Mouse (Mus musculus) spleen, embryonic (tissue): Measurements from ENCODE around the gene Gm20388.

Source experiments
- CTCF ChIA-PET: fragments of 350-600 bp; sonication (Branson Sonifier 250); formaldehyde crosslinking; loops from one replicate; lab custom pipeline; 2022; lab: Charles Lee

Gene Gm20388

DNA sequence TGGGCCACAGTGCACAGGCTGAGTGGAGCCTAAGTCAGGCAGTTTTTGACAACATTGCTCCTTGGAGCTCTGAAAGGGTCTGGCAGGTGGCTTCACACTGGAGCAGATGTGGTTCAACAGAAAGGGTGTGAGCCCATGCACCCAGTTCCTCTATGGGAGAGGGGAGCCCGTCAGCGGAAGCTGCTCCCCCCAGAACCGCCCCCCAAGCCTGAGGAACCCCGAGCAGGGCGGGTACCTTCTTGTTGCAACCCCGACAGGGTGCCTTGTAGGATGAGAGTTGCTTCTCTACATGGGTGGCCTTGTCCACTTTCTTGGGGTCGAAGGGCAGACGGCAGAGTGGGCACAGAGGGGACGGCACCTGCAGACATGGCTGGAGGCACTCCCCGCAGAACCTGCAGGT, 2559.3 kb downstream of the Gm20388 start:
- CTCF ChIA-PET = no interaction called here

DNA sequence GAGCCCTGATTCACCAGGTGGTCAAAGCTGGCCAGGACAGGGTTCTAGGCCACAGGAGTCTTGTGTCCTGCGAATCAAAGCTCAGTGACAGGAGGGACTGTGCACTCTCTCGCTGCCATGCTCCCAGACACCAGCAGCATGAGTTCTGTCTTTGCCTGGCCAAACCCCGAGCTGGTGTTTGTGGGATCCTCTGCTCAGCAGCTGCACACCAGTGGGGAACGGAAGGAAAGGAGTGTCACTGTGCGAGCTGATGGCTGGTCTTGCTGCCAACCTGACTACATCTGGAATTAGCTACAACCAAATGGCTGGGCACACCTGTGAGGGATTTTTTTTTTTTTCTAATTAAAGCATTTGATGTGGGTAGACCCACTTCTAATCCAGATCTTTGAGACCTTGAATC, 2560.1 kb downstream of the Gm20388 start:
- CTCF ChIA-PET = no interaction called here

DNA sequence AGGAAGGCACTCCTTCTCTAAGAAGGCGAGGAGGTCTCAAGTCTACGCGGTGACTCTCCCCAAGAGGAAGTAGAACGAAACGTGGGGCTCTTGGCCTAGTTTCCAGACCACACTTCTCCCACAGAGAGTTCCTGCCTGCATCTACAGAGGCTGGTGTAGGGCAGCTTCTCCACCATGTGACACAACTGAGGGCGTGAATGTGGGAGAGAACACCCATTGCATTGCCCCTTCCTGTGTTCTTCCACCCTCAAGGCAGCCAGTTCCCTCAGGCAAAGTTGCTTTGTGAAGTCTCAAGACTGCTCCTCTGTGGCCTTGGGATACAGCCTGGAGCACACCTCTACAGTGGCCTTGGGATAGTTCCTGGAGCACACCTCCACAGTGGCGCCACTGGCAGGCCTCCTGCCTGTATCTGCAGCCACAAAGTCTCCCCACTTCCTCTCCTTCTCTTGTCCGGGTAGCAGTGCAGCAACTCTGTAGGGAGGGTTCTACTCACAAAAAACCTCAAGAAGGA, 2563.3 kb downstream of the Gm20388 start:
- CTCF ChIA-PET = interaction anchor here (0.5 kb wide), 1 partner anchor 44 kb away, joined by 5 read pairs; no protein-coding TSS in a partner anchor

DNA sequence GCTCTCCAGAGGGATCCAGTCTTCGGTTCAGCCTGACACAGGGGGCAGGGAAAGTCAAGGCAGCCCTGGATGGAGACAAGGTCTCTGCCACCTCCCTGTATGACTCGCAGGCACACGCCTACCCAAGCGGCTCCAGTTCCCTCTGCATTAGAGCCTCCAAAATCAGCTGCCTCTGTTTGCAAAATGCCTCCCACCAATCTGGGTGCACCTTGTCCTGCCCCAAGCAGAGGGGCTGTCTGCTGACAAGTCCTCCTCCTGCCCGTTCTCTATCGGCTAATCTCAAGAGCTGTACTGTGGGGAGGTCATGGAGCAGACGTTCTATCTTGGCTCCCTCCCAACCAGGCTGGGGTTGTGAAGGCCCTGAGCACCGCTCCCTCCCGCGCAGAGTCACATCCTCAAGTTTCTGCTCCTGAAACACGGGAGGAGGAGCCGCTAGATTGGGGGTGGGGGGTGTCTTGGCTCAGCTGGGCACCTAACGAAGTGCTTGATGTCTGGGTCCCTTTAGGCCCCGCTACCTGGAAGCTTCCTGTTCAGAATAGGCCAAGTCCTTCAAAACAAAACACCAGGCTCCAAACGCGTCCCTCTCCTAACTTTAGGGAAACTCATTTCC, 2564.4 kb downstream of the Gm20388 start:
- CTCF ChIA-PET = interaction anchor here (0.7 to 1.1 kb wide), 2 partner anchors 46 to 161 kb away, joined by 3 to 8 read pairs; no protein-coding TSS in a partner anchor

DNA sequence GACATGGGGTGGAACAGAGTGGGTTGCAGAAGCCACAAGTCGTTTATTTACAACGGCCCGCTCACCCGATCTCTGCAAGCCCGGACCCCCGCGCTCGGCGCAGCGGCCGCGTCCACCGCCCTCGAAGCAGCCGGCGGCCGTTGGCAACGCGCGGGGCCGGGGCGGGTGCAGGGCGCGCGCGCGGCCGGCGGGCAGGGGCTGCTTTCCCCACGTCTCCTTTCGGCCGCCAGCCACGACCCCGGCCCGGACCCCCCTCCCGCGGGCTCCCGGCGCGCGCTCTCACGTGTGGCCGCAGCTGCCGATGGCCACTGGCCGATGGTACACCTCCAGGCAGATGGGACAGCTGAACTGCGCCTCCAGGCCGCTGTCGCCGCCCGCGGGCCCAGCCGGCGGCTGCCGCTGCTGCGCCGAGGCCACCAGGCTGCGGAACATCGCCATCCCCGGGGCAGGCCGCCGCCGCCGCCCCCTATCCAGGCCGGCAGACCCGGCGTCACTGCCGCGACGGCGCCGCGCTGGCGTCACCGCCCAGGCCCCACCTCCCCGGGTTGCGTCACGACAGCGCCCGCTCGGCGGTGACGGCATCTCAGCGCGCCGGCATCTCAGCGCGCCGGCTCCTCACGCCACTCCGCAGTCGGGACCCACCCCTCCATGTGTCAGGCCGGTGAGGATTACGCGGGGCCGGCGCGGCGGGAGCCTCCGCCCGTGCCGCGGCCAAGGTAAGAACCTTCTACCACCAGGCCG, 2565.1 kb downstream of the Gm20388 start, which contains the start of the genes Rnf166 and Ctu2:
Gene Rnf166 (minus strand): TSS at position 485 of the 741 bp plus-strand sequence.
Gene Ctu2 (plus strand): TSS at position 564 of the 741 bp plus-strand sequence.
- CTCF ChIA-PET = no interaction called here

DNA sequence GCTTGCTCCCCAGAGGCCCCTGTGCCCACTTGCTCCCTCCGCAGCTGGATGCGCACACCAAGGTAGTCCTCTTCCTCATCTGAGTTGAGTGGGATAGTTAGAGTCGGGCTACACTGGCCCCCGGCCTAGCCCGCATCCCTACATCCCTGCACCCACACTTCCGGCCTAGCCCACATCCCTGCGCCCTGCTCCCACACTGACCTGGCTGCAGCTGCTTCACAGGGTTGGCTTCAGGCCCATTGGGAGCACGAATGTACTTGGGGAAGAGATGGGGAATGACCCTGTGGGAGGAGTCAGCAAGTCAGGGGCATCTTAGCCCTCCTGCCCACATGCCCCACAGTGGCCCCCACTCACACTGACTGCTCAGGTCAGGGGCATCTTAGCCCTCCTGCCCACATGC, 2571.8 kb downstream of the Gm20388 start:
- CTCF ChIA-PET = interaction anchor here (0.8 kb wide), 1 partner anchor 9 kb away, joined by 6 read pairs; no protein-coding TSS in a partner anchor

DNA sequence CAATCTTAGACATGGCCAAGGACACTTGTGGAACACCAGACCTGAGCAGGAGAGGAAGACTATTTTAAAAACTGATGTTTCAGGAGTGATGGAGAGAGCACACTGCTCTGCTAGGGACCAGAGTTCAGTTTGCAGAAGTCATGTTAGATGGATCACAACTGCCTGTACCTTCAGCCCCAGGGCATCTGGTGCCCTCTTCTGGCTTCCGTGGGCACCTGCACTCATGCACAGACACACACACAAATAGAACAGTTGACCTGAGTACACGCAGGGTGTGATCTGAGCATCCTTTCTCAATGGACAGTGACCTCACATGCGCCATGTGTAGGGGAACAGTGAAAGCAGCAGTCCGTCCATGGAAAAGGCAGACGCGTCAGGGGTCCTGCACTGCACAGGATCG, 2573.2 kb downstream of the Gm20388 start:
- CTCF ChIA-PET = no interaction called here

DNA sequence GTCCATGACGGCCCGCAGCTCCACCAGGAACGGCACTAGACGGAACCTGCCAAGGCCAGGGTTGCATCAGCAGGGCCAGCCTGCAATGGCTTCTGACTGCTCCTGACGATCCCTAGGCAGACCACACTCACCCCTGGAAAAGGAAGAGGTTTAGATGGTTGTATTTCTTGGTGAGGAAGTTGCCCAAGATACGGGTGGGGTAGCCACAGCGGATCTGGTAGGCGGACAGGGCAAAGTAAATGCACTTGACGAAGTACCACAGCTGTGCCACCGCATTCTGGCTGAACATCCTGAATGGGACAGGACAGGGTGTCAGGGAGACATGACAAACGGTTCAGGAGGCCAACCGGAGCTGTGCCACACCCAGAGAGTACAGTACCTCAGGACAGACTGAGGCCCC, 2574.2 kb downstream of the Gm20388 start:
- CTCF ChIA-PET = no interaction called here

DNA sequence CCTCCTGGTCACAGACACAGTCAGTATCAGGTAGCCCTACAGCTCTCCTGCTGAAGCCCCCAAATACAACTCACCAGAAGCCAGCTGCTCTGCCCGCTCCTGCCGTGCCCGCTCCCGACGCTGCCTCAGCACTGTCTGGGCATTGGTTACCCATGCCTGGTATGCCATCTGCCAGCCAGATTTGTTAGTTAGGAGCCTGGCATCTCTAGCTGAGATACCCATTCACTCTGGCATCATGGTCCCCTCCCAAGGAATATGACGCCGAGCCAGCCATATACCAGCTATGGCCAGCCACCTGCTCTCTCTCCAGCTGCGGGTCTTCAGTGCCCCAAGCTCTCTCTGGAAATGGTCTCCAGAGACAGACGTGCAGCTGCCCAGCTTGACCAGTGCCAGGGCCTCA, 2577.7 kb downstream of the Gm20388 start:
- CTCF ChIA-PET = no interaction called here

DNA sequence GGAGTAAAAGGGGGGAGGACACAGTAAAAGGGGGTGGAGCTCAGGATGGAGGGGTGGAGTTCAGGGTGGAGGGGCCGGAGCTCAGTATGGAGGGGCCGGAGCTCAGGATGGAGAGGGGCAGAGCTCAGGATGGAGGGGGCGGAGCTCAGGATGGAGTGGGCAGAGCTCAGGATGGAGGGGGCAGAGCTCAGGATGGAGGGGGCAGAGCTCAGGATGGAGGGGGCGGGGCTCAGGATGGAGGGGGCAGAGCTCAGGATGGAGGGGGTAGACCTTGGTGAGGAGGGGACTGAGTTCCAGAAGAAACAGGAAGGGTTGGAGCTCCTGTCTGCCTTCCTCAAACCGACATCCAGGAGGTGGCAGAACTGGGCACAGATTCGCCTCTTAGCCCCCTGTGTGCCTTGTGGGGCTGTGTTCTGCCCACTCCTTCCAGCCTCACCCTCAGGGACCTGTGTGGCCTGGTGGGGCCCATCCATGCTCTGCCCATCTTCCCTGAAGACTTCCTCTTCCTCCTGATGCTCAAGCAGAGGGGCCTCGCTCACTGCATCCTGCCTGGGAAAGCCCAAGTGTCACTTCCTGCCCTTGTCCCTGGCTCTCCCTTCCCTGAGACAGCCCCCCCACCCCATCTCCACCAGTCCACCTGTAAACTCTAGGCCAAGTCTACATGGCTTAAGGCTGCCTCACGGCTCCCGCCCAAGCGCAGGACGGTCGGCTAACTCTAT, 2586.5 kb downstream of the Gm20388 start:
- CTCF ChIA-PET = interaction anchor here (0.6 to 0.9 kb wide), 3 partner anchors 52 to 793 kb away, joined by 3 to 6 read pairs (median 3); no protein-coding TSS in a partner anchor

DNA sequence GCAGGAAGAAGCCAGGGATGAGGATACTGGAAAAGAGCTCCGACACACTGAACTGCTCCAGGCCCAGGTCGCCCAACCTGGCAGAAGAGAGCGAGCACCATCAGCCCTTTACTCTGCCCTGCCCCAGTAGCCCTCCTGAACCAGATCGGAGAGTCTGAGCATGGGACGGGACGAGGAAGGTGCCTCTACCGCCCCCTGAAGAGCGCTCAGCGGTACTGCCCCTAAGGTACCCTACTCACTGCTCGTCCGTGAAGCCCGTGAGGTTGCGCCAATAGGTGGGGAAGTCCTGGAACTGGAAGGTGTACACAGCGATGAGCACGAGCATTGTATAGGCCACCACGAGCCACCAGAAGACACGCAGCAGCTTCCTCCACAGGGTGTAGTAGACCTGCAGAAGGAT, 2587.3 kb downstream of the Gm20388 start:
- CTCF ChIA-PET = interaction anchor here (1.1 kb wide), 1 partner anchor 52 kb away, joined by 4 read pairs; no protein-coding TSS in a partner anchor

DNA sequence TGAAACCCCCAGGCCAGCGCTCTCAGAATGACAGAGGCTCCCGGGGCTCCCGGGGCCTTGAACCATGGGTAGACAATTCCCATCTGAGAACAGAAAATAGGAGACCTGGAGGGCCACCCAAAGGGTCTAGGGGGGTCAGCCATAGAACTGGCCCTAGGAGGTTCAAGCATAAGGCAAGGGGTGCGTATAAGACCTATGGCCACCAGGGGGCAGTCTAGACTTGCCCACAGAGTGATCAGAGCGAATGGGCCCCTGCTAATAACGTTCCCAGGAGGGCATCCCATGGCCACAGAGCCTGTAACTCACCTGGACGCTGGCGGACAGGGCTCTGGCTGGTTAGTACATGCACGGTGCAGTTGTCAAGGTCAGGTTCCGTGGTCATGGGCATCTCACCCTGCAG, 2590.2 kb downstream of the Gm20388 start:
- CTCF ChIA-PET = interaction anchor here (1.9 kb wide), 1 partner anchor 51 kb away, joined by 14 read pairs; no protein-coding TSS in a partner anchor

DNA sequence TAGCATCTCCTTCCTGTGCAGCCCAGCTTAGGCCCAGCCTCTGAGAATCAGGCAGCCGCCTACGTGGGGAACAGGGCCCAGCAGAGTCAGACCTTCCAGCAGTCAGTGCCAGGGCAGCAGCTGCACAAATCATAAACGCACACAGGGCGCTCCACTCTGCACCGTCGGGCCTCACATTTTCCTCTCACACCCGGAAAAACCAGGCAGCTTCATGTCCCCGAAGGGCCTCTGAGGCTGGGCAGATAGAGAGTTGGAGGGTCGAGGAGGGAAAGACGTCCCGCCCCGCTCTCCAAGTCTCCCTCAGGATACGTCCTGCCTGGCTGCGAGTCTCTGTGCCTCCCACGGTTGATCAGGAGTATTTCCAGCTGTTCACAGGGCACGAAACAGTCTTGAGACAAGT, 2600.9 kb downstream of the Gm20388 start:
- CTCF ChIA-PET = no interaction called here

DNA sequence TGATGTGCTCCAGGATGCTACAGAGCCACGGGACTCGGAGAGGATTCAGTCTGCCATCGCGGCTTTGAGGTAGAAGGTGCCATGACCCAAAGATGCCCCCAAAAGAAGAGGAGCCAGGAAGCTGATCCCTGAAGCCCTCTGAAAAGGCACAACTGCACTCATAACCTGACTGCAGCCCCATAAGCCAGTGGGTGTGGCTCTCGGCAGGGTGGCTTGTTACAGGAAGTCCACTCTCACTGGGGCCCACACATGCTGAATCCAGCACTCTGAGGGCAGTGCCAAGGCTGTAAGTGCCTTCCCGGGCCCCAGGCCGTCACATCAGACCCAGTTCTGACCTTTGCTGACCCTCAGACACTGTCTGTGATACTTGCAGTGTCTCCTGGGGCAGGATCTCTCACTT, 2601.8 kb downstream of the Gm20388 start:
- CTCF ChIA-PET = no interaction called here

DNA sequence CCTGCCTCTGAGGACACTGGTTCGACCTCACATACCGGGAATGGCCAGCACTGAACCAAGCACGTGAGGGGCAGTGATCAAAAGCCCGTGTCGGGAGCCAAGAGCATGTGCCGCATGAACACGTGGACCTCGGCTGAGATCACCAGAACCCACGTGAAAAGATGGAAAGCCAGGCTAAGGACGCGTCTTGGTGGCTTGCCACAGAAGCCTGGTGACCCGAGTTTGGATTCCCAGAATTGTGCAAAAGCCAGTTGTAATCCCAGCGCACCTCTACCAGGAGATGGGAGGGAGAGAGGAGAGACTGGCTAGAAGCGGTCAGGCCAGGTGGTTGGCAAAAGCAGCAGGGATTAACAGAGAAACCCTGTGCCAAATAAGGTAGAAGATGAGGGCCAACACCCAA, 2605.1 kb downstream of the Gm20388 start:
- CTCF ChIA-PET = no interaction called here

DNA sequence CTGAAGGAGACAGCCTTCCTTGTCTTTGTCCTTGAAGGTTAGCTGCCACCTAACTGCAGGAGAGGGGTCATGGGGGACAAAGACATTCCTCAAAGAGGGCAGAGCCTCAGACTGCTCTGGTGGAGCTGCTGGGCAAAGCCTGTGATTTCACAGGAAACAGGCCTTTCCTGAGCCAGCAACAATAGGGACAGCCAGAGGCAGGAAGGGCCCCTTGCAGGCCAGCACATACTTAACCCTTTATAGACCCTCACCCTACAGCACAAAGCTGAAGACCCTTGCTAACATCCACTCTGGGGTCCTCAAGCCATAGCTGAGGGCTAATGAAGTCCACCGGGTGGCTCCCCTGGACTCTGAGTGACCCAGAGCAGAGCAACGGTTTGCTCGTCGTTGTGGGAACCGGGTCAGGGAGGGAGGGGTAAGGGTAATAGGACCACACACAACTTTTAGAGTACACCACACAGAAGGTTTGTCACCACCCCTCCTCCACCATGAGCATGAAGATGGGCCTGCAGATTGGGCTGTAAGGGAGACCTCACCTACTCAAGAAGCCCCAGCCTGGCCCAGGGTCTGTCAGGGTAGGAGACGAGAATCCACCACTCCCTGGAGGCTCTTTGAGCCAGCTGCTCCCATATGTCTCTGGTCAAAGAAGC, 2607.0 kb downstream of the Gm20388 start:
- CTCF ChIA-PET = interaction anchor here (0.5 kb wide), 1 partner anchor 1942 kb away, joined by 3 read pairs; no protein-coding TSS in a partner anchor

DNA sequence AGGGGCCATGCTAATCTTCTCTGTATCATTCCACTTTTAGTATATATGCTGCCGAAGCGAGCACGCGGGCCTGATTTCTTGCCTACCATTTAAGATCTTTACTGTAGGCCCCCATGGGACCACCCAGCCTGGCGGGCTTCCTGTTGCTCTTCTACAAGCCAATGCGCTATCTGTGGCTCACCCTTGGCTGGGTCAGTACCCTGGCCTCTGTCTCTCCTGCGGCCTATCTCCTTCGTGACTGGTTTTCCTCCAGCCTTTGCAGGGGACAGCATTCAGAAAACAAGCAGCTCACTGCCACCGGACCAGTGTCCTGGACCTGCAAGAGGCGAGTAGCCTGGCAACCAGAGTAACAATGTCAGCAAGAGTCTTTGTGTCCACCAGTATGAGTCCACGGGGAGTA, 2610.0 kb downstream of the Gm20388 start:
- CTCF ChIA-PET = no interaction called here

DNA sequence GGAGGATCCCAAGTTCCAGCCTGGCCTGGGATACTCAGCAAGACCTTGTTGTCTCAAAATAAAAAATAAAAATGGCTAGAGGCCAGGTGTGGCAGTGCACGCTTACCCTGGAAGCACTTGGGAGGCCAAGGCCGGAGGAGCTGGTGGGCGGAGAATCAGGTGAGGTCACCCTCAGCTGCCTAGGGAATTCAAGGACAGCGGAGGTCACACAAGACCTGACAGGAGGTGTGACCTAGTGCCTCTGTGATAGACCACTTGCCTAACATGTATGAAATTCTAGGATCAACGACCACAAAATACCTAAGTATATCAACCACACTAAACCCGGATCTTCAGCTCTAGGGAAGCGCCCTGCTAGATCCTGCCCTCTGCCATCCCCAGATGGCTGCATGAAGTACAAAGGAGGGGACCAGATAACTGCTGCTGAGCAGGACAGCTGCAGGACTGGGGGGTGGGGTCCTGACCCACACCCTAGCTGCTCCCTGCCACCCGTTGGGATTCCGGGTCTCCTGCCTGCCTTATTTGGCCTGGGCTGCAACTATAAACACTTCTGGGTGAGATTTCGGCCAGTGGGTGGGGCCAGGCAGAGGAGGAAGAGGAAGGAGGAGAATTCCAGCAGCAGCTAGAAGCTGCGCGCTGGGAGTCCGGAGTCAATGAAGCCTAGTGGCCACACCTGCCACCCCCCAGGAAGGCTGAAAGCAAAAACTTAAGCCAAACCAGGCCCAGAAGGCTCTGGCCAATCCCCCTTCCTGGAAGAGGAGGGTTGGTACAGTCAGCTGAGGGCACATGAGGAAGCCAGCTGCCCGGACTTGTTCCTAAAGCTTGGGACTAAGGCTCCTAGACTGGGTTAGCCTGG, 2612.4 kb downstream of the Gm20388 start:
- CTCF ChIA-PET = no interaction called here

DNA sequence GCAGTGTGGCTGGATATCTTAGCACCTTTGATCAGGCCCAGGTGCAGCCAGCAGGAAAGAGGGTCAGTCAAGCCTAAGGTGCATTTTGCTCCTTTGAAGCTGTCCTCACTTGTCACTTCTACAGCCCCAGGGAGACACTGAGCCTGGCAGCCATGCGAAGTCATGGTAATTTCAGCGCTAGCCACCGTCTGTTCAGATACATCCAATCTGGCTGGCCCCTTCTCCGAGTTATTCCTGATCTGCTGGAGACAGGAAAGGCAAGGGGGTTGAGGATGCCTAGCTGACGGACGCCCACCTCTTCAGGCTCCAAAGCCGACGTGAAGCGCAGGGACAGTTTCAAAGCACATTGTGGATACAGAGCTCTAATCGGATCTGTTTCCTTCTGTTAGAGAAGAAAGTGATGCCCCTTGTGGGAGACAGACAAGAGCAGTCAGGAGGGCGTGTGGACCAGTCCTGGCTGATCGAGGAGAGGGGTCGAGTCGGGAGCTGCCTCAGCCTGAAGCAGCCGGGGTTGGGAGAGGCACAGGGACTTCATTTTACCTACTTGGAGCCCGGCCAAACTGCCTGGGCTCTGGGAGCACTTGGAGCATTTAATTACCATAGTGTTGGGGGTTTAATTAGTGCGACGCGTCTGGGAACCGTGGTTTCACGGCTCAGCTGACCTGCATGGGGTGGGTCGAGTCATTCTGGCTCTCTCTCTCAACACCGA, 2613.2 kb downstream of the Gm20388 start:
- CTCF ChIA-PET = interaction anchor here (0.5 kb wide), 1 partner anchor 200 kb away, joined by 3 read pairs; no protein-coding TSS in a partner anchor
